In genomic region chr14:32587013-32587784, GRCm38 (mm10) we compare ENCODE assay signal across 8 mouse cellular contexts. TPM values are rescaled to one million over a fixed set of nuclear protein-coding genes. Genes with fewer than 3 reads are reported as not detected.
DNase-seq lines count a peak whose midpoint lies in the region; ATAC-seq and TF ChIP-seq lines count a peak whose summit lies in the region.

No protein-coding gene starts in this region.

- no peak overlapping the region for H3K9ac ChIP-seq in forebrain, embryonic 12.5 days
- H3K9ac ChIP-seq in hindbrain, embryonic 16.5 days (ENCODE audit: low read depth, low read length) = no peak overlapping the region
- no peak overlapping the region for H3K9ac ChIP-seq in midbrain, embryonic 15.5 days

- H3K27ac ChIP-seq in forebrain, embryonic 12.5 days = no peak overlapping the region
- H3K27ac ChIP-seq in hindbrain, embryonic 16.5 days (ENCODE audit: low read depth, low read length) = no peak overlapping the region
- H3K27ac ChIP-seq in midbrain, embryonic 15.5 days = no peak overlapping the region

- no peak overlapping the region for H3K4me3 ChIP-seq in forebrain, embryonic 12.5 days (replicated peaks)
- H3K4me3 ChIP-seq in hindbrain, embryonic 16.5 days (ENCODE audit: low read length) = no peak overlapping the region
- H3K4me3 ChIP-seq in midbrain, embryonic 15.5 days = no peak overlapping the region

- intact Hi-C loops in left cerebral cortex, postnatal 14 days (cut with DNase I) = loop anchor here (5.0 kb wide), 1 partner anchor 55 kb away; no protein-coding TSS in a partner anchor

- no peak for TF ChIP-seq POLR2A in brain, embryonic 14.5 days (IDR thresholded peaks at IDR 0.05; ENCODE audit: borderline replicate concordance, extremely low read depth, insufficient read depth, insufficient read length, poor library complexity, severe bottlenecking)

- ATAC-seq in cerebellum, adult (ENCODE audit: insufficient number of reproducible peaks, low FRiP score, low TSS enrichment) = no peak
- ATAC-seq in forebrain, embryonic 12.5 days (ENCODE audit: low FRiP score) = peak; percentile 41; the same call in 1 of the 2 replicates
- peak; percentile 69 for ATAC-seq in hindbrain, embryonic 16.5 days
- ATAC-seq in midbrain, embryonic 15.5 days (replicated peaks) = peak; percentile 68

- no peaks in the 10 kb centered on the region for H3K4me1 ChIP-seq in forebrain, embryonic 12.5 days
- H3K4me1 ChIP-seq in hindbrain, embryonic 16.5 days (ENCODE audit: control insufficient read depth, insufficient read depth, low read depth, low read length) = no peaks in the 10 kb centered on the region
- no peaks in the 10 kb centered on the region for H3K4me1 ChIP-seq in midbrain, embryonic 15.5 days

- WGBS in forebrain, embryonic 12.5 days = 13% methylated on average over 10 of the region's 10 CpGs
- WGBS in hindbrain, embryonic 16.5 days = 15% methylated on average over 10 of the region's 10 CpGs
- whole genome bisulfite sequencing in midbrain, embryonic 15.5 days = 12% methylated on average over 10 of the region's 10 CpGs

- peak; percentile 58 to 69 for DNase-seq in cerebellum, adult 18-20 months
- DNase-seq in brain, embryonic 14.5 days (ENCODE audit: low read depth) = peak; percentile 83
- peak; percentile 86 to 91 for DNase-seq in left cerebral cortex, postnatal 14 days (ENCODE audit: low spot score in 2 of 2)
- peak; percentile 53 to 79 for DNase-seq in spleen, postnatal 10 days (ENCODE audit: low spot score in 2 of 2)

- H3K9me3 ChIP-seq in forebrain, embryonic 12.5 days = no peaks in the 10 kb centered on the region
- no peaks in the 10 kb centered on the region for H3K9me3 ChIP-seq in hindbrain, embryonic 16.5 days (ENCODE audit: control insufficient read depth, low read length)
- H3K9me3 ChIP-seq in midbrain, embryonic 15.5 days = no peaks in the 10 kb centered on the region

- H3K27me3 ChIP-seq in forebrain, embryonic 12.5 days = peaks cover 7% of the 10 kb centered on the region
- no peaks in the 10 kb centered on the region for H3K27me3 ChIP-seq in hindbrain, embryonic 16.5 days (replicated peaks; ENCODE audit: control insufficient read depth, insufficient read depth, low read length)
- H3K27me3 ChIP-seq in midbrain, embryonic 15.5 days (replicated peaks) = no peaks in the 10 kb centered on the region

- TF ChIP-seq CTCF in brain, embryonic 14.5 days (IDR thresholded peaks at IDR 0.05; ENCODE audit: borderline replicate concordance, extremely low read depth, insufficient read depth, insufficient read length) = peak; percentile 93; the same call in 1 of the 2 replicates

- no peak overlapping the region for H3K4me2 ChIP-seq in forebrain, embryonic 12.5 days
- no peak overlapping the region for H3K4me2 ChIP-seq in hindbrain, embryonic 16.5 days (ENCODE audit: low read length)
- no peak overlapping the region for H3K4me2 ChIP-seq in midbrain, embryonic 15.5 days

- no peaks in the 10 kb centered on the region for H3K36me3 ChIP-seq in forebrain, embryonic 12.5 days (replicated peaks)
- no peaks in the 10 kb centered on the region for H3K36me3 ChIP-seq in hindbrain, embryonic 16.5 days (ENCODE audit: control insufficient read depth, insufficient read depth, low read length)
- H3K36me3 ChIP-seq in midbrain, embryonic 15.5 days (replicated peaks) = no peaks in the 10 kb centered on the region

RNA-seq across cellular contexts. Expression of gene Prrxl1, which starts 12.0 kb away (rescaled TPM):
- 1.3 and 7.0 TPM in 2 replicates for polyA plus RNA-seq in brain, embryonic 14.5 days (2012; rRNA removed)
- polyA plus RNA-seq in forebrain, embryonic 12.5 days (2016; fragmentation: Nextera tagmentation; extraction: Ambion mirVana) = 0.53 and 0.91 TPM in 2 replicates
- 50.8 and 53.8 TPM in 2 replicates for polyA plus RNA-seq in hindbrain, embryonic 16.5 days (2015; fragmentation: Nextera tagmentation; extraction: Ambion mirVana)
- not detected for total RNA-seq in left cerebral cortex, postnatal 14 days (2021)
- polyA plus RNA-seq in midbrain, embryonic 15.5 days (2015; fragmentation: Nextera tagmentation; extraction: Ambion mirVana) = 2.0 and 2.9 TPM in 2 replicates
